Mouse (Mus musculus): Measurements from ENCODE around the gene Arhgef11. TPM values are rescaled to one million over a fixed set of nuclear protein-coding genes. Genes with fewer than 3 reads are reported as not detected.
"Not testable (repeated sequence)": the region's sequence is repeated elsewhere in the genome, so short reads cannot be mapped to it uniquely, and the experiment has no call there.

The Arhgef11 gene
- 10 to 100 TPM; 32.7 to 34.9 TPM for total RNA-seq (2021)
- long read RNA-seq, experiment 1, partial matches to known transcripts, result 11 of 16 reads
- long read RNA-seq, experiment 1, other reads (novel, unspliced or antisense), result 5 of 16 reads
- long read RNA-seq, experiment 2, partial matches to known transcripts, result 4 of 5 reads
- long read RNA-seq, experiment 2, other reads (novel, unspliced or antisense), result 1 of 5 reads

GRCm38 (mm10) chr3:87616957-87617810 is at the start of gene Arhgef11:
TSS of gene Arhgef11 (plus strand) at chr3:87617559.
- peak; percentile 90 for DNase-seq

DNA sequence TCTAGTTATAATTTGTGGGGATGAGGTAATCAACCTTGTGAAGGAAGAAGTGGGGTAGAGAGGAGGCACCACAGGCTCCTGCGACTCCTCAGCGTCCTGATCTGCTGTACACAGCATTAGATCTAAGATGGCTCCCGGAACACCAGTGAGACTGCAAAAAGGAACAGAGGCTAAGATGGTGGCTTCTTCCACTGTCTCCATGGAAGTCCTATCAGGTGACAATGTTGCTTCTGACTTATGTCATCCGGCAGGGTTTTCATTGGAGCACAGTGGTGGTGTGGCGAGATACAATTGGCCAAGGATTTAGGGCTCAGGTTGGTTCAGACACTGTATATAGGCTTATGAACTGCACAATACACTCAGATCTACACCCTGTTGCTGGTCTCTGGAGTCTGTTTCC is 48.7 kb upstream of the Arhgef11 start:
- DNase-seq, result no peak

DNA sequence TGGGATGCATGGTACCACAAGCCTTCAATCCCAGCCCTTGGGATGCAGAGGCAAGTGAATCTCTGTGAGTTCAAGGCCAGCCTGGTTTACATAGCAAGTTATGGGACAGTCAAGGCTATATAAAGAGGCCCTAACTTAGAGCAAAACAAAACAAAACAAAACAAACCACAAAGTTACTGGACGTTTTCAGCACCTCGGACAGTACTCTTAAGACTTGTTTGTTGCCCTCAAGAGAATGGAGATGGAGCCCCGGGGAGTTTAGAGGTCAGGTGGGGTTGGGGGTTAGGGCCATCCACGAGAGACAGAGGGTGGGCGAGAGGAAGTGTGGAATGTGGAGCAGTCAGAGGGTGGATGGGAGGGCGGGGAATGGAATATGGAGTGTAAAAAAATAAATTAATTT is 41.6 kb upstream of the Arhgef11 start:
- no peak for DNase-seq

GRCm38 (mm10) chr3:87582259-87582658 is 35.1 kb upstream of the Arhgef11 start:
- no peak for DNase-seq

- no peak for DNase-seq
These were observed 23.6 kb upstream of the Arhgef11 start for GRCm38 (mm10) chr3:87593793-87594192.

- DNase-seq, result not testable (repeated sequence)
These were observed 22.0 kb upstream of the Arhgef11 start for GRCm38 (mm10) chr3:87595328-87595727.

- not testable (repeated sequence) for DNase-seq
These were observed 16.3 kb upstream of the Arhgef11 start for GRCm38 (mm10) chr3:87601077-87601476.

- peak; percentile 6 for DNase-seq
These were observed 1.0 kb upstream of the Arhgef11 start for GRCm38 (mm10) chr3:87616354-87616753.

DNA sequence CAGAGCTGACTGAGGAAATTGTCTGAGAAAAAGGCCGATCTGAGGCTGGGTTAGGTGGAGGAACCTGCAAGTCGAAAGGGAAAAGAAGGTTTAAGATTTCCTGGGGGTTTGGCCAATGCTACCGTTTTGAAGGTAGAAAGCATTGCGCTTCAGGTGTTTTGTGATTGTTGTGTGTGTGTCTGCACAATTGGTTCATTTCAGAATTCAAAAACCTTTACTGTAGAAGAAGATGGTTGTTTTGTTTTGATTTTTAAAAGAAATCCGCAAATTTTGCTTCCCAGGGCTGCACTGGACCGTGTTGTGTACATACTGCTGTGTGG is 412 bp downstream of the Arhgef11 start:
- DNase-seq, result no peak

- DNase-seq, result no peak
These were observed 881 bp downstream of the Arhgef11 start for GRCm38 (mm10) chr3:87618240-87618639.

DNA sequence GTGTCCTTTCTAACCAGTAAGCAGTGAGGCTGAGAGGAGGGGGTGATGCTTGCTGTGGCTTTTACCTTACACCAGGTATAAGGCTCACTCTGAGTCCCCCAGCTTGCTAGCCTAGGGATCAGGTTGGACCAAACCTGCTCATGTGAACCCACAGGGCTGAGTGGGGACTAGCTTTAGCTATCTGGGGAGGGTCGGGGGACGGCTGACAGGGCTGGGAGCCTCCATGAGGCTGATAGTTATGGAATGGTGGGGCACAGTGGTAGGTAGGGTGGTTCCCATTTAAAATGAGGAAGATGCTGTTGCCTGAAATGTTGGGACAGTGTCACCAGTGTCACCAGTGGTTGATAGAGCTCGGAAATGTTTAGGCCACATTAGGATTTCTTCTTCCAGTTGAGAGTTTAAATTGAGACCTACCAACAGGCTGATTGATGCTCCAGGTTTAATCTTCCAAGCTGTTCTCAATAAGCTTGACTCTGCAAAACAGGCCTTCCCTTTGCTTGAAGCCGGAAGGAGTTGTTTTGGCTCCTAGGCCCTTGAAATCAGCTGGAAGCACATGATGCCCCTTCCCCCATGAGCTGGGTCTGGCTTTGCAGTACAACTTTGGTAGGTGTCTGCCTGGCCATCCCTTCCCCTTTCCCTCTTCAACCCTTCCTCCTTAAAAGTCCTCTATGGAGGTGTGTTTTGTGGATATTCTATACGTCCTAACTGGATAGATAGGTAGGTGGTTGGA is 1.8 kb downstream of the Arhgef11 start:
- peak; percentile 32 for DNase-seq

DNA sequence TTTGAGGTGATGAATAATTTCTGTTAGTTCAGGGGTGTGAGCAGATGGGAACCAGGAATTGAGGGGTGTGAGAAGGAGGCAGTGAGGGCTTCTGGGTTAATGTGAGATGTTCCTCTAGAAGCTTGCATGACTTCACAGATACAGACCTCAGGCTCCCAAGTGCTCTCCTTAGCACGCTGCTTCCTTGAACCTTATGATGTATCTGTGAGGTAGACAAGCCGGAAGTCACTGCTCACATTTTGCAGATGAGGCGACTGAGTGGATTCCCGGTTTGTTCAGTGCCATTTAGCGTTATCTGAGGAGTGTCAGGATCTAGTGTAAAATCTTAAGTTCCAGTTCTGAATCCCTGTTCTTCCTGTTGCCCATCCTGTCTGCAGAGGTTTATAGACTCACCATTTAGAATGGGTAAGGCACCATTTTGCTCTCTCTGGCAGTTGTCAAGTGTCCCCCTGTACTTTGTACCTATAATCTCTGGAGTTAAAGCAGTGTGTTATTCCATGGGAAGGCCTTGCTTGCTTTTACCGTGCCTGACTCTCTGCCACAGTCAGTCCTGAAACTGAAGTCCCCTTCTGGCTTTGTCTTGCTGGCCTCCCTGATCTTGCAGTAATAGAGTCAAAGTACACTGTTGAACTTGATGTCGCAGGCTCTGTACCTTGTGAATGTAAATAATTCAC is 3.0 kb downstream of the Arhgef11 start:
- DNase-seq, result no peak

GRCm38 (mm10) chr3:87624899-87625298 is 7.5 kb downstream of the Arhgef11 start:
- no peak for DNase-seq

- no peak for DNase-seq
These were observed 13.5 kb downstream of the Arhgef11 start for GRCm38 (mm10) chr3:87630899-87631298.

- no peak for DNase-seq
These were observed 14.0 kb downstream of the Arhgef11 start for GRCm38 (mm10) chr3:87631408-87631807.

GRCm38 (mm10) chr3:87635514-87635913 is 18.2 kb downstream of the Arhgef11 start:
- no peak for DNase-seq

- no peak for DNase-seq
These were observed 26.1 kb downstream of the Arhgef11 start for GRCm38 (mm10) chr3:87643453-87643852.

- DNase-seq, result no peak
These were observed 28.8 kb downstream of the Arhgef11 start for GRCm38 (mm10) chr3:87646174-87646573.

GRCm38 (mm10) chr3:87649063-87649462 is 31.7 kb downstream of the Arhgef11 start:
- no peak for DNase-seq

GRCm38 (mm10) chr3:87658348-87658747 is 41.0 kb downstream of the Arhgef11 start:
- no peak for DNase-seq

DNA sequence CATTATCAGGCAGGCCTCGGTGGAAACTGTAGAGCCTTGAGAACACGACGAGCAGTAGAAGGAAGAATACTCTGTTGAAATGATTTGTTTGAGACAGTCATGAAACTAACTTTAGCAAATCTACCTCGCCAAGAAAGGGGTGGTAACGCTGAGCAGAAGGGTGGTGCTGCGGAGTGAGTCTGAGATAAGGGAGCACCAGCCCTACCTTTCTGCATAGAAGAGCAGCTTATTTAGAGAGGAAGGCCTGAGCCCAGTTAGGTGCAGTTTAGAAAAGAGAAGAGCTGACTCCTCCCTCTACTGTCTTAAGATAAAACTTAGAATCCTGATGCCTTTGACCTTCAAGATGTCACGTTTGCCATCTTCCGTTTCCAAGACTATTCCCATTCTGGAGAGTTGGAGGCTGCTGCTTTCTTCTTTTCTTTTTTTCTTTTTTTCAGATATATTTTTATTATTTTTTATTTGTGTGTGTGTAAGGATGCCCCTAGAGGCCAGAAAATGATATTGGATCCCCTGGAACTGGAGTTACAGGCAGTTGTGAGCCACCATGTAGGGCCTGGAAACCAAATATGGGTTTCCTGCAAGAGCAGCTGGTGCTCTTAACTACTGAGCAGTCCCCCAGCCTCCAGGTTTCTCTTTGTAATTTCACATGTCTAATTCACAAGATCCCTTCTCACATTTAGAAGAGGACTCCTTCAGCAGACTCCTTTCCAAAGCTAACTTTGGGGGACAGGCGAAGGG is 42.5 kb downstream of the Arhgef11 start:
- DNase-seq, result no peak

DNA sequence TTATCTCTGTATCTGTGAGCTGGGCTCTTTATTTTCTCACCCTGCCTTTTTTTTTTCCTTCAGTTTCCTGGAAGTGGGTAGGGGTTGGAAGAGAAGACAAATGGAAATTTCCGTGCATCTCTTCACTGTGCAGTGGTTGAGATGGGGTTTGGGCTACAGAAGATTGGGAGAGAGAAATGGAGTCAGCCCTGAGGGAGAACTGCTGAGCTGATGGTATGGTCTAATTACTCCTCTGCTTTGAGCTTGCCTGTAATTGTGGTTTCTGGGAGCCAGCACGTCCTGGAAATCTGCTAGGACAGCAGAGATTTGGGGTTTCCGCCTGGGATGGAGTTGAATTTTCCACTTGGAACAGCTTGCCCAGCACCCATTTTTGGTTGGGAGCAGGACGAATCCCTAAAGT is 43.1 kb downstream of the Arhgef11 start:
- DNase-seq, result no peak

Measured in adrenal gland, postnatal 10 days (tissue).